Mouse (Mus musculus) E14TG2a.4 (cell line): ENCODE measurements at regions not wholly inside any gene's neighbourhood (a gene's known extent, or its start where the extent isn't known, plus 50 kb on each side); places are given as distances from the start of the nearest gene placed in this dataset.

Experiments used
- CTCF ChIP-seq: conservative IDR thresholded peaks from 2 replicates; pipeline ENCODE4 v1.5.1; 2014; ENCODE audit warnings: low read length
- NANOG ChIP-seq: IDR thresholded peaks from 2 replicates; pipeline ENCODE4 v1.6.1; 2014; ENCODE audit warnings: borderline replicate concordance, low read length, mixed read lengths
- POU5F1 ChIP-seq: IDR thresholded peaks from 2 replicates; pipeline ENCODE4 v1.6.1; 2014; ENCODE audit warnings: low read length, borderline replicate concordance

- TF ChIP-seq CTCF: no peak
- TF ChIP-seq POU5F1: no peak
- no peak for TF ChIP-seq NANOG
Observed at GRCm38 (mm10) chr6:95196631-95197030, 79.6 kb downstream of the Kbtbd8 start.
